Mouse (Mus musculus): ENCODE data around the gene Abca2.

GRCm38 (mm10) chr2:25493476-25493961 lies 65.0 kb downstream of the Abca2 start, which contains the start of gene Lcn12:
- TF ChIP-seq CTCF (IDR thresholded peaks at IDR 0.05; ENCODE audit: control insufficient read depth, insufficient read depth, low read length) (no peak), POLR2A (IDR thresholded peaks at IDR 0.05; ENCODE audit: borderline replicate concordance, control insufficient read depth, low read depth, low read length) (no peak)
